Mouse (Mus musculus) midbrain, embryonic 15.5 days (tissue): Measurements from ENCODE around the gene Rgs6. TPM values are rescaled to one million over a fixed set of nuclear protein-coding genes. Genes with fewer than 3 reads are reported as not detected.

Experiments
- ATAC-seq: fragments of 200-750 bp; cut with Nextera tagmentation; replicated peaks from 2 replicates; pipeline ENCODE4 v1.8.0; 2017; ENCODE audit warnings: moderate TSS enrichment
- H3K27ac ChIP-seq: fragments of 300-500 bp; sonication (generic); 2 replicates; pipeline ENCODE4 v1.5.1; 2015; ENCODE audit warnings: mild to moderate bottlenecking, inconsistent platforms
- H3K27me3 ChIP-seq: fragments of 300-500 bp; sonication (generic); replicated peaks from 2 replicates; pipeline ENCODE4 v1.6.1; 2015; ENCODE audit warnings: inconsistent platforms
- H3K36me3 ChIP-seq: fragments of 300-500 bp; sonication (generic); replicated peaks from 2 replicates; pipeline ENCODE4 v1.6.1; 2015; ENCODE audit warnings: inconsistent platforms
- H3K4me1 ChIP-seq: fragments of 300-500 bp; sonication (generic); 2 replicates; pipeline ENCODE4 v1.6.1; 2015; ENCODE audit warnings: inconsistent platforms
- H3K4me2 ChIP-seq: fragments of 300-500 bp; sonication (generic); 2 replicates; pipeline ENCODE4 v1.6.1; 2015; ENCODE audit warnings: inconsistent platforms, mild to moderate bottlenecking, moderate library complexity
- H3K4me3 ChIP-seq: fragments of 300-500 bp; sonication (generic); 2 replicates; pipeline ENCODE4 v1.5.1; 2015; ENCODE audit warnings: mild to moderate bottlenecking, inconsistent platforms
- H3K9ac ChIP-seq: fragments of 300-500 bp; sonication (generic); 2 replicates; pipeline ENCODE4 v1.6.1; 2015; ENCODE audit warnings: mild to moderate bottlenecking, inconsistent platforms
- H3K9me3 ChIP-seq: fragments of 300-500 bp; sonication (generic); 2 replicates; pipeline ENCODE4 v1.6.1; 2016; ENCODE audit warnings: inconsistent platforms
- WGBS: fragments of 180-500 bp; shearing (Covaris S2); methylation state at CpG from one replicate; pipeline ENCODE4 v1.1.7; 2015; ENCODE audit warnings: mixed read lengths; 5-methylcytosine and 5-hydroxymethylcytosine counted together
- polyA plus RNA-seq: library from polyadenylated mRNA; unstranded; fragments of >200 nt; fragmentation: Nextera tagmentation; extraction: Ambion mirVana; gene quantifications from 2 replicates; pipeline ENCODE4 v1.2.1, GENCODE M21; 2015

Rgs6 gene
- polyA plus RNA-seq, 1 experiment from 2014 or later: 15.5 TPM

DNA sequence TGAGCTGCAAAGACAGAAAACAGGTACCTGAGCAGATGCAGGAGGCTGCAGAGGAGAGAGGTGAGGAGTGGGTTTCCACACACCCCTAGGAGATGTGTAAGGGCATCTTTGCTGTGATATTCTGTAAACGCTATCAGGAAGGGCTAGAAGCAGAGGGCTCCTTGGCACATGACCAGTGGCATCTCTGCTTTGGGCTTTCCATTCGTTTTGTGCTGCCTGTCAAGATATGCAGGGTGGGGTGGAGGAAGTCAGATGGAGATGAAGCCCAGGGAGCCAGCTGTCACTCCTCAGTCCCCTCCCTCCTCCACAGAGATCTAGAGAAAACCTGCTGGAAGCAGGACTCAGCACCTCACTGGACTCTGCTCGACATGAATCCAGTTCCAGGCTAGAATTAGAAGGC, 555.0 kb downstream of the Rgs6 start:
- Histone ChIP-seq H3K27me3 (no peaks in the 10 kb centered on the region), H3K9ac (no peak overlapping the region), H3K4me2 (no peak overlapping the region), H3K4me1 (0 out of 2 replicates have a peak, but pooled peaks cover 3% of the 10 kb centered on the region), H3K9me3 (no peaks in the 10 kb centered on the region), H3K36me3 (no peaks in the 10 kb centered on the region), H3K27ac (no peak overlapping the region), H3K4me3 (no peak overlapping the region)
- no peak for ATAC-seq
- 44% methylated on average over 3 of the region's 3 CpGs for whole genome bisulfite sequencing

DNA sequence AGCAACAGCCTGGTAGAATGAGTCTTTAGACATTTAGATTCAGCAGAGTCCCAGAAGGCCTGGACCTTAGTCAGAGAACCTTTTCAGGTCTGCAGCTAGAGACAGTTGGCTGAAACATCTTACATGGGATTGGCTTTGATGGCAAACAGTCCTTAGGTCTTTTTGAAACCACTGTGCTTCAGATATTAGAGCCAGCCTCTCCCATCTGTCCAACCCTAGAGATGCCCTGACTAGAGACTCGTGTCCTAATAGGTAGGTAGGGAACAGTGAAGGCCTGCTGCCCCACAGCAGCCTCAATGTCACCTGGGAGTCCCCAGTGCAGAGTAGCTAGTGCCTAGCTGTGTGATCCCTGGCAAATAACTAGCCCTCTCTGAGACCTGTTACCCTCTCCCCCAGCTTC, 555.5 kb downstream of the Rgs6 start:
- Histone ChIP-seq H3K4me1 (0 out of 2 replicates have a peak, but pooled peaks cover 3% of the 10 kb centered on the region), H3K4me2 (no peak overlapping the region), H3K9me3 (no peaks in the 10 kb centered on the region), H3K36me3 (no peaks in the 10 kb centered on the region), H3K9ac (no peak overlapping the region), H3K4me3 (no peak overlapping the region), H3K27me3 (no peaks in the 10 kb centered on the region), H3K27ac (no peak overlapping the region)
- 77% methylated on average over 1 of the region's 1 CpGs for WGBS
- no peak for ATAC-seq

DNA sequence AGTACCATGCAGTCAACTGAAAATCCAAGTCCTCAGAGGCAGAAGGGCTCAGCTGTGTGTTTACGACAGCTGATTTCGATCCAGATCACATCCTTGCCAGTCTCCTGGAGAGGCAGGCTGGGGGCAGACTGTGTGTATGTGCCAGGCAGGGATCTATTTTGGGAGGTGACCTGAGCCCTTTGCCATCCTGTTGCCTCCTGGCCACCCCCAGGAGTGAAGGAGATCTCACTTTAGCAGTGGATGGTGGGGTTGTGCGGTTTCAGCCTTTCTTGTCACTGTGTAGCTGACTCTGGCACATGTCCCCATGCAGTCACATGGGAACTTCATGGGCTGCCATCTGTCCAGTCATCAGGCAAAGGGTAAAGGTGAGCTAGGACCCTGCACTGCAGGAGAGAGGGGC, 557.0 kb downstream of the Rgs6 start:
- Histone ChIP-seq H3K36me3 (no peaks in the 10 kb centered on the region), H3K4me3 (no peak overlapping the region), H3K4me2 (no peak overlapping the region), H3K9me3 (no peaks in the 10 kb centered on the region), H3K4me1 (0 out of 2 replicates have a peak, but pooled peaks cover 3% of the 10 kb centered on the region), H3K27me3 (no peaks in the 10 kb centered on the region), H3K27ac (no peak overlapping the region), H3K9ac (no peak overlapping the region)
- 81% methylated on average over 3 of the region's 3 CpGs for WGBS
- no peak for ATAC-seq

DNA sequence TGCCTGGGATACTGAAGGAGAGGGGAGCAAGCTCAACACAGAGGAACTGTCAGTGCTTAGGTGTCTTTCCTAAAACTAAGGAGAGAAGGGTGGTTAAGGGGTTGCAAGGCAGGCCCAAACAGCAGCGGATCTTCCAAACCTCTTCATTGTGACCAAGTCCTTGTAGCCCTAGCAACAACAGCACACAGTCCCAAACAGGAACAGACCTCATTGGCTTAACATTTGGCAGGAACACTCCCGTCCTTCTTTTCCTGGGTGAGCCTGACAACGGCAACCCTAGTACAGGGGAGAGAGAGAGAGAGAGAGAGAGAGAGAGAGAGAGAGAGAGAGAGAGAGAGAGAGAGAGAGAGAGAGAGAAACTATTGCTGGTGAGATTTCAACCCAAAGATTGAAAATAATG, 557.8 kb downstream of the Rgs6 start:
- WGBS: 79% methylated on average over 3 of the region's 3 CpGs
- no peaks in the 10 kb centered on the region for H3K9me3 ChIP-seq
- no peaks in the 10 kb centered on the region for H3K36me3 ChIP-seq
- no peaks in the 10 kb centered on the region for H3K27me3 ChIP-seq
- H3K27ac ChIP-seq: no peak overlapping the region
- no peak overlapping the region for H3K4me2 ChIP-seq
- H3K4me1 ChIP-seq: 0 out of 2 replicates have a peak, but pooled peaks cover 3% of the 10 kb centered on the region
- H3K4me3 ChIP-seq: no peak overlapping the region
- ATAC-seq: no peak
- H3K9ac ChIP-seq: no peak overlapping the region

DNA sequence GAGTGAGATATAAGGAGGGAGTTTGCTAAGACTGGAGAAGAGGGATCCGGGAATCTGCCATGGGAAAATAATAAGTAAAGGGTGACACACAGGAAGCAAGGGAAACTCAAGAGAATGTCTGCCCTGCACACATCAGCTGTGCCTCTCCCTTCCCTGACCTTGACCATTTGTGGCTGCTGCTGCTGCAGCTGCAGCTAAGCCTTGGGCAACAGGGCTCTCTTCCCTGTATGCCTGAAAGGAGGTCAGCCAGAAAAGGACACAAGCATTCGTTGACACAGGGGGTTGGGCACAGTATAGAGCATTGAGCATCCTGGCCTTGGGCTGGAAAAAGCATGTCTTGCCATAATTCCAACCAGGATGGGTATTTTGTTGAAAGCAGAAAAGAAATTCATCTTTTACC, 558.8 kb downstream of the Rgs6 start:
- Histone ChIP-seq H3K9ac (no peak overlapping the region), H3K4me3 (no peak overlapping the region), H3K9me3 (no peaks in the 10 kb centered on the region), H3K36me3 (no peaks in the 10 kb centered on the region), H3K4me2 (no peak overlapping the region), H3K4me1 (0 out of 2 replicates have a peak, but pooled peaks cover 3% of the 10 kb centered on the region), H3K27ac (no peak overlapping the region), H3K27me3 (no peaks in the 10 kb centered on the region)
- WGBS: 59% methylated on average over 2 of the region's 2 CpGs
- ATAC-seq: no peak

DNA sequence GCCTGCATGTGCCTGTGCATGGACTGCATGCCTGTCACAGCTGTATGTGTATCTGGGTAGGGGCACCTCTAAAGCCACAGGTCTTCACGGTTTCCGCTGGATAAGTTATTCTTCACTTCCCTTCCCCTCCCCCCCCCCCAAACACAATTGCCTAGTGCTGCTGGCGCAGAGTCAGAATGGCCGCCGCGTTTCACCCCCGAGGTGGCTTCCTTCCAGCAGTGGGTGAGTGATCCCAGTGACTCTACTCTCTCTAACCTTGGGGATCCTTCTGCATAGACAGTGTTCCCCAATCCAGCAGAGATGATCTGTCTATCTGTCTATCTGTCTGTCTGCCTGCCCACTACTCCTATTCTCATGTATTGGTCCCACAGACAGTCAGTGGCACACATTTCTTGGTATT, 561.9 kb downstream of the Rgs6 start:
- H3K4me2 ChIP-seq: no peak overlapping the region
- H3K4me1 ChIP-seq: peaks cover 8% of the 10 kb centered on the region; the same call in 1 of the 2 replicates
- WGBS: 89% methylated on average over 7 of the region's 7 CpGs
- no peaks in the 10 kb centered on the region for H3K36me3 ChIP-seq
- no peak overlapping the region for H3K9ac ChIP-seq
- H3K27ac ChIP-seq: no peak overlapping the region
- H3K9me3 ChIP-seq: no peaks in the 10 kb centered on the region
- H3K4me3 ChIP-seq: no peak overlapping the region
- H3K27me3 ChIP-seq: no peaks in the 10 kb centered on the region
- ATAC-seq: no peak

DNA sequence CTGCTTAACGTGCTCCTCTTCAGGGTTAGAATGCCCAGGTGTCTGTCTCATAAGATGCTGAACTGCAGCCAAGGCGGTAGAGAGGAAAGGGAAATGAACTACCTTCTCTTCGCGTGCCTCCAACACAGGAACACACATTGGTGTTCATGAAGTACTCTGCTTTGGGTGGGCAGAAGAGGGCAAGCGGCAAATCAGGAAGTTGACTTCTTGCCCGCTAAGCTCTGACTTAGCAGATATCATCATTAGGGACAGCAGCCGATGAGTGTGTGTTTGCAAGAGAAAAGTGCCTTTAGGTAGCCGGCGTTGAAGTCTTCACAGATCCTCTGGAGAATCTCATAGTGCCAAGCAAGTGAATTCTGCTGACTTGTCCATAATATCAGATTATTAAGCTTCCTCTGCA, 562.7 kb downstream of the Rgs6 start:
- no peaks in the 10 kb centered on the region for H3K36me3 ChIP-seq
- H3K4me2 ChIP-seq: no peak overlapping the region
- no peak for ATAC-seq
- peaks cover 8% of the 10 kb centered on the region; the same call in 1 of the 2 replicates for H3K4me1 ChIP-seq
- 89% methylated on average over 9 of the region's 9 CpGs for WGBS
- no peaks in the 10 kb centered on the region for H3K27me3 ChIP-seq
- no peak overlapping the region for H3K27ac ChIP-seq
- no peaks in the 10 kb centered on the region for H3K9me3 ChIP-seq
- no peak overlapping the region for H3K9ac ChIP-seq
- H3K4me3 ChIP-seq: no peak overlapping the region

DNA sequence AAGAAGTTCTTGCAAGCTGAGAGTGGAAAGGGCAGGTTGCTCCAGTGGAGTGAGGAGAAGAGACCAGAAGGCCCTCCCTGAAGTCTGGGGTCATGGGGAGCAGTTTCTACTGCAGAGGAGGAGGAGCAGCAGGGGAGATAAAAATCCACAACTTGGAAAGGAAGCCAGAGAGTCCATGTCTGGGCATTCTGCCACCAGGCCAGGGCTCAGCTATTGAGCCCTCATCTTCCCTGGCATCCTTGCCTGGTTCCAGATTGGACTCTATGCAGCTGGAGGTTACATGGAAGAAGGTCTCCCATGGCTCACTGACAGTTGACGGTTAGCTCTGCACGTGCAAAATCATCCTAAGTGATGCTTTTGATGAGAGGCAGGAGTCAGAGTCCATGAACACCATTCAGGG, 563.4 kb downstream of the Rgs6 start:
- ATAC-seq: no peak
- H3K4me2 ChIP-seq: no peak overlapping the region
- peaks cover 8% of the 10 kb centered on the region; the same call in 1 of the 2 replicates for H3K4me1 ChIP-seq
- 81% methylated on average over 2 of the region's 2 CpGs for WGBS
- H3K9me3 ChIP-seq: no peaks in the 10 kb centered on the region
- no peaks in the 10 kb centered on the region for H3K36me3 ChIP-seq
- no peak overlapping the region for H3K4me3 ChIP-seq
- no peak overlapping the region for H3K27ac ChIP-seq
- no peaks in the 10 kb centered on the region for H3K27me3 ChIP-seq
- H3K9ac ChIP-seq: no peak overlapping the region

DNA sequence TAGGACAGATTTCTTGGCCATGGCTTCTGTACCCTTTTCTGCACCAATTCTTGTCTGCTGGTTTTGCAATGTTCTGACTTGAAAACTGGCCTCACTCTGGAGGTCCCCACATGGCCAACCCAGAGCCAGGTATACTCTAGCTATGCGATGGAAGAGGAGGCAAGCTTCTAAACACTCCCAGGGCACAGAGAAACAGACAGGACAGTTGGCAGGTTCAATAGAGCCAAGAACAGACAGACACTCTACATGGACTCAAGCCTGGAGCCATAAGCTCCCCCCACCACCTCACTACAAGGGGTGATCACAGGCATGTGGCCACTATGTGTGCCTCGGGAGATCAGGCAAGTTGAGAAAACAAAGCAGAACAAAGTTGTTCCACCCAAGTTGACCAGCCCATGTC, 572.1 kb downstream of the Rgs6 start:
- no peaks in the 10 kb centered on the region for H3K27me3 ChIP-seq
- H3K4me2 ChIP-seq: no peak overlapping the region
- H3K27ac ChIP-seq: no peak overlapping the region
- 0 out of 2 replicates have a peak, but pooled peaks cover 3% of the 10 kb centered on the region for H3K4me1 ChIP-seq
- WGBS: 82% methylated on average over 2 of the region's 2 CpGs
- no peak for ATAC-seq
- no peaks in the 10 kb centered on the region for H3K9me3 ChIP-seq
- H3K4me3 ChIP-seq: no peak overlapping the region
- H3K36me3 ChIP-seq: no peaks in the 10 kb centered on the region
- H3K9ac ChIP-seq: no peak overlapping the region

DNA sequence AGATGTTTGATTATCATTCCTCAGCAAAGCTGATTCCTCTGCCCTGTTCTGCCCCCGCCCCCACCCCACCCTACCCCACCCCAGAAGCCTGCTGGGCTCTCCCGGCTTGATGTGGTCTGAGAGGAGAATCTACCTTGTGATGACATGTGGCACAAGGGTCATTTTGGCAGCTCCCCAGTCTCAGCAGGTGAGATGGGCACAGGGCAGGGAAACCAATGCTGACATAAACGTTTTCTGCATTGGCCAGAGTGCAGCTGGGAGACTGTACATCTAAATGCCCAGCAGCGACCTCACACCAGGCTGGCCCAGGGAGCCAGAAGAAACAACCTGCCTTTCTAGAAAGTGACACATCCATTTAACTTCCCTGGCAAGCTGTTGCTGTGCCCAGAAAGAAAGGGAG, 572.6 kb downstream of the Rgs6 start:
- no peaks in the 10 kb centered on the region for H3K36me3 ChIP-seq
- 0 out of 2 replicates have a peak, but pooled peaks cover 3% of the 10 kb centered on the region for H3K4me1 ChIP-seq
- ATAC-seq: no peak
- 84% methylated on average over 4 of the region's 4 CpGs for WGBS
- H3K4me2 ChIP-seq: no peak overlapping the region
- H3K4me3 ChIP-seq: no peak overlapping the region
- no peak overlapping the region for H3K9ac ChIP-seq
- no peak overlapping the region for H3K27ac ChIP-seq
- H3K9me3 ChIP-seq: no peaks in the 10 kb centered on the region
- no peaks in the 10 kb centered on the region for H3K27me3 ChIP-seq

DNA sequence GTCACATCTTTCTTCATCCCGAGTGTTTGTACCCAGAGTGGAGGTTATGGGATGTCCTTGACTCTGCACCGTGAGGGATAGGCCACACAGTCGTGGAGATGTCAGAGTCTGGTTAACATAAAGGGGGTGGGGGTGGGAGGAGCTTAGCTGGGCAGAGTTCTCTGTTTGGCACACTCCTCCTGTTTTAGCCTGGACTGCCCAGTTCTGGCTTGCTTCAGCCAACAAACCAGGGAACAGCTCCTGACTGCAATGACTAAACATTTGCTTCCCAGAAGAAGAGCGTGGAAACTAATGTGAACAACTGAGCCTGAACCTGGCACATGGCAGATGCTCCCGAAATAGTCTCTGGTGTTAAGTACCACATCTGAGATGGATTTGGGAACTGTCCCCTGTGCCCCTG, 575.6 kb downstream of the Rgs6 start:
- H3K27ac ChIP-seq: no peak overlapping the region
- H3K9ac ChIP-seq: no peak overlapping the region
- no peak overlapping the region for H3K4me3 ChIP-seq
- H3K9me3 ChIP-seq: no peaks in the 10 kb centered on the region
- ATAC-seq: no peak; the same call in 1 of the 2 replicates
- no peaks in the 10 kb centered on the region for H3K27me3 ChIP-seq
- no peaks in the 10 kb centered on the region for H3K36me3 ChIP-seq
- WGBS: 70% methylated on average over 5 of the region's 5 CpGs
- no peak overlapping the region for H3K4me2 ChIP-seq
- H3K4me1 ChIP-seq: 0 out of 2 replicates have a peak, but pooled peaks cover 3% of the 10 kb centered on the region

DNA sequence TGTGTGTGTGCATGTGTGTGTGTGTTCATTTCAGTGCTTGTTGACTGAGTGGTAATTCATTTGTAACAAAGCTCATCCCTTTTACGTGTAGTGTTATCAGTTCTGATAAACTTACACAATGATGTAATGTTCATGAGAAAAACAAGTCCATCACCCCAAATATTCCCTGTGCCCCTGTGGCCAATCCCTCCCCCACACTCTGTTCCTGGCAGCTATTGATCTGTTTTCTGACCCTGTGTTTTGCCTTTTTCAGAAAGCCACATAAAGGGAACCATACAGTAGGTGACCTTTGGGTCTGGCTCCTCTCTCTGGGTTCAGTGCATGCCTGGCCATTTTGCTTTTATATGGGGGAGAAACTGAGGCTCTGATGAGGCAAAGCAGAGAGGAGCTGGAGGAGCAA, 577.0 kb downstream of the Rgs6 start:
- Histone ChIP-seq H3K9ac (no peak overlapping the region), H3K4me2 (no peak overlapping the region), H3K9me3 (no peaks in the 10 kb centered on the region), H3K4me1 (peaks cover 8% of the 10 kb centered on the region), H3K4me3 (no peak overlapping the region), H3K27me3 (no peaks in the 10 kb centered on the region), H3K36me3 (no peaks in the 10 kb centered on the region), H3K27ac (no peak overlapping the region)
- ATAC-seq: no peak
- 81% methylated on average over 1 of the region's 1 CpGs for WGBS

DNA sequence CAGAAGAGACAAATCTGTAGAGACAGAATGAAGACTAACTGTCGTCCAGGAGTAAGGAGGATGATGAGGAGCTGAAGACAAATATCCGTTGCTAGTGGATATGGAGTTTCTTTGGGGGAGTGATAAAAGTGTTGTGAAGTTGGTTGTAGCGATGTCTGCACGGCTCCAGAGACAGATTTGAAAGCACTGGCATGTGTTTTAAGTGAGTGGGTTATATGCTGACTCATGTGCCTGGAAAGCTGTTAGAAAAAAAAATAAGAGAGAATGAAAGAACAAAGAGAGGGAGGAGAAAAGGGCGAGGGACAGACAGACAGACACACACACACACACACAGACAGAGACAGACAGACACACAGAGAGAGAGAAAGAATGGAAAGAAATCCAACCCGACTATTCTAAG, 580.2 kb downstream of the Rgs6 start:
- Histone ChIP-seq H3K4me3 (no peak overlapping the region), H3K9me3 (no peaks in the 10 kb centered on the region), H3K36me3 (no peaks in the 10 kb centered on the region), H3K4me2 (no peak overlapping the region), H3K27ac (no peak overlapping the region), H3K4me1 (peaks cover 16% of the 10 kb centered on the region), H3K27me3 (no peaks in the 10 kb centered on the region), H3K9ac (no peak overlapping the region)
- ATAC-seq: no peak
- WGBS: 84% methylated on average over 6 of the region's 6 CpGs
